Mouse (Mus musculus): ENCODE measurements at regions not wholly inside any gene's neighbourhood (a gene's known extent, or its start where the extent isn't known, plus 50 kb on each side); places are given as distances from the start of the nearest gene placed in this dataset.

DNA sequence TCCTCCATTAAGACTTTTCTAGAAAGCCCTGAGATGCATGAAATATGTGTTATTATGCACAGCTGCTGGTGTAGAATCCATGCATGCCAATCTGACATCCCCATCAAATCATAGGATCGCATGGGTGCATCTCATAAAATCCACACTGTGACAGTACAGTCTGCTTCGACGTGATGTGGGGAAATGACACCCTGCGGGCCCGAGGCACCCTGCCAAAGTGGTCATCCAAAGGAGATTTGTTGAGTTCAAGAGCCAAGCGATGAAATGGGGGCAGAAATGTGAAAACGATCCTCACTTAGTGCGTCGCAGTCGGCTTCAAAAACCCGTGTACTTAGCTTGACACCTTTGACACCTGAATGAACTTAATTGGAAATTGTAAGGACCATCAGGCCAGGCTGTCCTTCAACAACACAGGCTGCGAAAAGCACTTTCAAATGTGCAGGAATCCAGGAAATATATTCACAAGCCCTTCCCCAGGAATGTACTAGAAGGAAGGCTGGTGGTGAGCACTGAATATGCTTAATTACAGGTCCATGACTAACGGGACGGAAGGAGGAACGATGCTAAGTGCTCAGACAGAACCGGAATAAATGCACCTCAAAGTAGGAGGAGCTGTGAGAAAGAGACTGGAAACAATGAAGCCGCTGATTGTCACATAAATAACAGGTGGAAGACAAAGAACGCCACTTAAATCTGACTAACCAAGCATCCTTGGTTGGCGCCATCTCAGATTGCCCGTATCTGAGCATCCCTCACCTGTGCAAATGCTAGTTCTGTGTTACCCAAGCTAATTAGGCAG lies 60.9 kb upstream of the Ppp2r5c start:
- ATAC-seq = no peak
- no peak for TF ChIP-seq CTCF (IDR thresholded peaks at IDR 0.05)
- ChIA-PET CTCF (interaction anchor here (2.9 kb wide), 1 partner anchor 12 kb away, joined by 8 read pairs; no protein-coding TSS in a partner anchor), POLR2A (no interaction called here)
- in situ Hi-C loops (cut with MboI; ENCODE audit: low pct_unique_long_range_greater_than_20kb) = no loop called here
- no peak for DNase-seq (ENCODE audit: low read depth, low spot score)
- H3K27me3 ChIP-seq = no peaks in the 10 kb centered on the region

- no peaks in the 10 kb centered on the region for H3K27me3 ChIP-seq
- ATAC-seq (no peak), DNase-seq (ENCODE audit: low read depth, low spot score) (no peak)
- TF ChIP-seq CTCF (IDR thresholded peaks at IDR 0.05) = no peak
- ChIA-PET POLR2A (no interaction called here), CTCF (interaction anchor here (2.9 kb wide), 1 partner anchor 11 kb away, joined by 8 read pairs; no protein-coding TSS in a partner anchor)
- in situ Hi-C loops (cut with MboI; ENCODE audit: low pct_unique_long_range_greater_than_20kb) = no loop called here
These were observed 59.9 kb upstream of the Ppp2r5c start for GRCm38 (mm10) chr12:110387056-110387455.

DNA sequence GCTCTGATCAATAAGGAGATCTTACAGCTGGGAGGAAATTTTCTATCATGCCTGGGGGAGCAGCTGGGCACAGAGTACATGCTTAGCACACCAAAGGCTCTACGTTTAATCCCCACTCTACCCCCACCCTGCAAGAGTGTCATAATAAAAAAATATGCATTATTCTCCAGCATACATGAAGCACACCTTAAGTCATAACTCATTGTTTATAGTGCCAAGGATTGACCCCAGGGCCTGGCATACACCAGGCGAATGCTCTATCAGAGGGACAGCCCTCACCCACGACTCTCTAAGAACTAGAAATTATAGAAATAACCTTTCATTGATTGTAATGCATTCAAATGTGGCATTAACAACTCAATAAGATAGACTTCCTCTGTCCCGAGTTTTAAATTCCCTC lies 59.4 kb upstream of the Ppp2r5c start:
- POLR2A ChIA-PET = no interaction called here
- no peak for TF ChIP-seq CTCF (IDR thresholded peaks at IDR 0.05)
- CTCF ChIA-PET = interaction anchor here (2.9 kb wide), 1 partner anchor 10 kb away, joined by 8 read pairs; no protein-coding TSS in a partner anchor
- in situ Hi-C loops (cut with MboI; ENCODE audit: low pct_unique_long_range_greater_than_20kb) = no loop called here
- ATAC-seq (no peak), DNase-seq (ENCODE audit: low read depth, low spot score) (no peak)
- H3K27me3 ChIP-seq = no peaks in the 10 kb centered on the region

DNA sequence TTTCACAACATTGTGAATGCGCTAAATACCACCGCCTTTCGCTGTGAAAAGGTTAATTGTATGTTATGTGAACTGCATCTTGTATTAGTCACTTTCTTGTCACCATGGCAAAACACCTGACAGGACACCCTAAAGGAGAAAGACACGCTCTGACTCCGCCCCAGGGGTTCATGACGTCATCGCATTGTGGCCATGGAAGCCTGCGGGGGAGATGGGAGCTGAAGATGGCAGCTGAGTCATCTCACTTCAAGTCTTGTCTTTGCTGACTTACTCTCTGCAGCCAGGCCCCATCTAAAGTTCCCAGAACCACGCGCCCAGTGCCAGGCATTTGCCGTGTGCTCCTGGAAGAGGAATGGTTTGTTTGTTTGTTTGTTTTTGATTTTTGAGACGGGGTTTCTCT lies 57.5 kb upstream of the Ppp2r5c start:
- CTCF ChIA-PET = interaction anchor here (0.9 kb wide), 1 partner anchor 9 kb away, joined by 3 read pairs; no protein-coding TSS in a partner anchor
- POLR2A ChIA-PET = no interaction called here
- in situ Hi-C loops (cut with MboI; ENCODE audit: low pct_unique_long_range_greater_than_20kb) = no loop called here
- H3K27me3 ChIP-seq = no peaks in the 10 kb centered on the region
- DNase-seq (ENCODE audit: low read depth, low spot score) (no peak), ATAC-seq (no peak)
- no peak for TF ChIP-seq CTCF (IDR thresholded peaks at IDR 0.05)

DNA sequence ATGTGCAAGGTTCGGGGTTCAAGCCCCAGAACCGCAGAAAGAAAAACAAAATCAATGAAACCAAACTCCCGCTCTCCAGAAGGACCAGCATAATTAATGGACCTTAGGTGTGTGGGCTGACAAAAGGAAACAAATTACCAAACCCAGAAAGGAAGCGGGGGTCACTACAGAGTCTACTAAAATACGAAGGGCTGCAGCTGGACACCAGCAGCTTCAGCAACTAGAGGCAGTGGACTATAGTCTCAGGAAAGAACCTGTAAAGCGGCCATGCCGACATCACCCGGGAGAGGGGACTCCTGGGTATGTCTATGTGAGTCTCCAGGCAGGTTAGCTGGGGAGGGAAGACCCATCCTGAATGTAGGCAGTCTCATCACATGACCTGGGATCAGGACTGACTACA lies 55.5 kb upstream of the Ppp2r5c start:
- ATAC-seq (no peak), DNase-seq (ENCODE audit: low read depth, low spot score) (no peak)
- peaks cover 4% of the 10 kb centered on the region for H3K27me3 ChIP-seq
- CTCF ChIA-PET = no interaction called here
- POLR2A ChIA-PET = no interaction called here
- in situ Hi-C loops (cut with MboI; ENCODE audit: low pct_unique_long_range_greater_than_20kb) = no loop called here
- no peak for TF ChIP-seq CTCF (IDR thresholded peaks at IDR 0.05)

DNA sequence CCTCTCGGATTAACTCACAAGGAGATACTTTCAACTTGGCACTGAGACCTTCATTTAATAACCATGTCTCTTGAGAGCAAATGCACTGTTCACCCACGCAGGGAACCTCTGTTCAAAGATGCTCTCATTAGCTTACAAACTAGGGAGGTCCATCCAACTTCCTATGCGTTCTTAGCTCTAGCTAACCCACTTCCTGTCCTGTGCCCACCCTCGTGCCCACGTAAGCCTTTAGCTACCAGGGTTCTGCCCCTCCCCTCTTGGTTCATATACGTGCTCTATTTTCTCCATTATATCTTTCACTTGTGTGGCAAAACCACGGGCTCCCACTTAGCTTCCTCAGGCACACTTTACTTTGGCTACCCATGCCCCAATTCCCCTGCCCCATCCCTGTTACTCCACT lies 53.4 kb upstream of the Ppp2r5c start:
- CTCF ChIA-PET = no interaction called here
- in situ Hi-C loops (cut with MboI; ENCODE audit: low pct_unique_long_range_greater_than_20kb) = no loop called here
- TF ChIP-seq CTCF (IDR thresholded peaks at IDR 0.05) = no peak

More for the DNA sequence above, 53.4 kb upstream of the Ppp2r5c start:
- ATAC-seq (no peak), DNase-seq (ENCODE audit: low read depth, low spot score) (no peak)
- peaks cover 4% of the 10 kb centered on the region for H3K27me3 ChIP-seq
- POLR2A ChIA-PET = no interaction called here
